Mouse (Mus musculus): Measurements from ENCODE around the gene Bckdk. TPM values are rescaled to one million over a fixed set of nuclear protein-coding genes. Genes with fewer than 3 reads are reported as not detected.

Bckdk gene
- polyA plus RNA-seq, 1 experiment from 2014 or later: 141 TPM

- Histone ChIP-seq H3K27me3 (ENCODE audit: control insufficient read depth, insufficient read depth, low read length) (peaks cover 6% of the 10 kb centered on the region), H3K4me1 (ENCODE audit: control insufficient read depth, insufficient read depth, low read length) (no peaks in the 10 kb centered on the region), H3K36me3 (ENCODE audit: control insufficient read depth, insufficient read depth) (peaks cover 6% of the 10 kb centered on the region; the same call in 1 of the 2 replicates), H3K9me3 (replicated peaks; ENCODE audit: control insufficient read depth, low read length) (no peaks in the 10 kb centered on the region), H3K4me3 (ENCODE audit: low read length) (no peak overlapping the region), H3K4me2 (ENCODE audit: low read depth, low read length) (no peak overlapping the region), H3K27ac (ENCODE audit: low read length) (no peak overlapping the region), H3K9ac (ENCODE audit: low read length) (no peak overlapping the region)
- no peak for ATAC-seq (replicated peaks; ENCODE audit: extremely low read depth, insufficient read depth, low FRiP score)
- 79% methylated on average over 5 of the region's 5 CpGs for WGBS
These were observed 19.8 kb downstream of the Bckdk start for GRCm38 (mm10) chr7:127923714-127924113.

- Histone ChIP-seq H3K27me3 (ENCODE audit: control insufficient read depth, insufficient read depth, low read length) (peaks cover 12% of the 10 kb centered on the region), H3K4me1 (ENCODE audit: control insufficient read depth, insufficient read depth, low read length) (peaks cover 3% of the 10 kb centered on the region; the same call in 1 of the 2 replicates), H3K4me3 (ENCODE audit: low read length) (no peak overlapping the region), H3K27ac (ENCODE audit: low read length) (no peak overlapping the region), H3K36me3 (ENCODE audit: control insufficient read depth, insufficient read depth) (peaks cover 6% of the 10 kb centered on the region; the same call in 1 of the 2 replicates), H3K9me3 (replicated peaks; ENCODE audit: control insufficient read depth, low read length) (no peaks in the 10 kb centered on the region), H3K9ac (ENCODE audit: low read length) (no peak overlapping the region), H3K4me2 (ENCODE audit: low read depth, low read length) (no peak overlapping the region)
- no peak for ATAC-seq (replicated peaks; ENCODE audit: extremely low read depth, insufficient read depth, low FRiP score)
- WGBS: 67% methylated on average over 5 of the region's 5 CpGs
These were observed 21.4 kb downstream of the Bckdk start for GRCm38 (mm10) chr7:127925252-127925651.

- 90% methylated on average over 8 of the region's 8 CpGs for WGBS
- H3K4me3 ChIP-seq (ENCODE audit: low read length): no peak overlapping the region
- H3K4me2 ChIP-seq (ENCODE audit: low read depth, low read length): no peak overlapping the region
- peaks cover 3% of the 10 kb centered on the region; the same call in 1 of the 2 replicates for H3K4me1 ChIP-seq (ENCODE audit: control insufficient read depth, insufficient read depth, low read length)
- peaks cover 6% of the 10 kb centered on the region; the same call in 1 of the 2 replicates for H3K36me3 ChIP-seq (ENCODE audit: control insufficient read depth, insufficient read depth)
- no peaks in the 10 kb centered on the region for H3K9me3 ChIP-seq (replicated peaks; ENCODE audit: control insufficient read depth, low read length)
- H3K27me3 ChIP-seq (ENCODE audit: control insufficient read depth, insufficient read depth, low read length): peaks cover 12% of the 10 kb centered on the region
- H3K27ac ChIP-seq (ENCODE audit: low read length): no peak overlapping the region
- H3K9ac ChIP-seq (ENCODE audit: low read length): no peak overlapping the region
- ATAC-seq (replicated peaks; ENCODE audit: extremely low read depth, insufficient read depth, low FRiP score): no peak
These were observed 22.2 kb downstream of the Bckdk start for GRCm38 (mm10) chr7:127926066-127926465.

- 82% methylated on average over 11 of the region's 11 CpGs for WGBS
- Histone ChIP-seq H3K4me3 (ENCODE audit: low read length) (no peak overlapping the region), H3K27me3 (ENCODE audit: control insufficient read depth, insufficient read depth, low read length) (peaks cover 12% of the 10 kb centered on the region), H3K9ac (ENCODE audit: low read length) (no peak overlapping the region), H3K4me1 (ENCODE audit: control insufficient read depth, insufficient read depth, low read length) (peaks cover 7% of the 10 kb centered on the region; the same call in 1 of the 2 replicates), H3K4me2 (ENCODE audit: low read depth, low read length) (no peak overlapping the region), H3K36me3 (ENCODE audit: control insufficient read depth, insufficient read depth) (peaks cover 6% of the 10 kb centered on the region; the same call in 1 of the 2 replicates), H3K27ac (ENCODE audit: low read length) (no peak overlapping the region), H3K9me3 (replicated peaks; ENCODE audit: control insufficient read depth, low read length) (no peaks in the 10 kb centered on the region)
- no peak for ATAC-seq (replicated peaks; ENCODE audit: extremely low read depth, insufficient read depth, low FRiP score)
These were observed 23.0 kb downstream of the Bckdk start for GRCm38 (mm10) chr7:127926846-127927245.

- Histone ChIP-seq H3K4me2 (ENCODE audit: low read depth, low read length) (no peak overlapping the region; the same call in 1 of the 2 replicates), H3K9me3 (replicated peaks; ENCODE audit: control insufficient read depth, low read length) (no peaks in the 10 kb centered on the region), H3K9ac (ENCODE audit: low read length) (no peak overlapping the region), H3K4me3 (ENCODE audit: low read length) (no peak overlapping the region), H3K27ac (ENCODE audit: low read length) (no peak overlapping the region), H3K4me1 (ENCODE audit: control insufficient read depth, insufficient read depth, low read length) (peaks cover 7% of the 10 kb centered on the region; the same call in 1 of the 2 replicates), H3K27me3 (ENCODE audit: control insufficient read depth, insufficient read depth, low read length) (peaks cover 12% of the 10 kb centered on the region), H3K36me3 (ENCODE audit: control insufficient read depth, insufficient read depth) (peaks cover 6% of the 10 kb centered on the region; the same call in 1 of the 2 replicates)
- 86% methylated on average over 11 of the region's 11 CpGs for WGBS
- ATAC-seq (replicated peaks; ENCODE audit: extremely low read depth, insufficient read depth, low FRiP score): no peak
These were observed 23.8 kb downstream of the Bckdk start for GRCm38 (mm10) chr7:127927726-127928125.

GRCm38 (mm10) chr7:127928596-127928995, 24.7 kb downstream of the Bckdk start:
- no peak overlapping the region; the same call in 1 of the 2 replicates for H3K4me3 ChIP-seq (ENCODE audit: low read length)
- H3K27ac ChIP-seq (ENCODE audit: low read length): no peak overlapping the region
- H3K9ac ChIP-seq (ENCODE audit: low read length): no peak overlapping the region
- WGBS: 46% methylated on average over 5 of the region's 5 CpGs
- ATAC-seq (replicated peaks; ENCODE audit: extremely low read depth, insufficient read depth, low FRiP score): no peak
- peaks cover 12% of the 10 kb centered on the region for H3K27me3 ChIP-seq (ENCODE audit: control insufficient read depth, insufficient read depth, low read length)
- peak overlapping the region; percentile 55; the same call in 1 of the 2 replicates for H3K4me2 ChIP-seq (ENCODE audit: low read depth, low read length)
- peaks cover 6% of the 10 kb centered on the region; the same call in 1 of the 2 replicates for H3K36me3 ChIP-seq (ENCODE audit: control insufficient read depth, insufficient read depth)
- no peaks in the 10 kb centered on the region for H3K9me3 ChIP-seq (replicated peaks; ENCODE audit: control insufficient read depth, low read length)
- H3K4me1 ChIP-seq (ENCODE audit: control insufficient read depth, insufficient read depth, low read length): peaks cover 7% of the 10 kb centered on the region; the same call in 1 of the 2 replicates

- H3K27me3 ChIP-seq (ENCODE audit: control insufficient read depth, insufficient read depth, low read length): peaks cover 12% of the 10 kb centered on the region
- peak within 1 kb of the TSS; percentile 36 for H3K4me3 ChIP-seq (ENCODE audit: low read length)
- peak within 1 kb of the TSS; percentile 61 for H3K9ac ChIP-seq (ENCODE audit: low read length)
- peaks cover 7% of the 10 kb centered on the region; the same call in 1 of the 2 replicates for H3K4me1 ChIP-seq (ENCODE audit: control insufficient read depth, insufficient read depth, low read length)
- ATAC-seq (replicated peaks; ENCODE audit: extremely low read depth, insufficient read depth, low FRiP score): no peak
- WGBS: 16% methylated on average over 6 of the region's 6 CpGs
- H3K27ac ChIP-seq (ENCODE audit: low read length): no peak within 1 kb of the TSS
- peak within 1 kb of the TSS; percentile 55 for H3K4me2 ChIP-seq (ENCODE audit: low read depth, low read length)
- H3K9me3 ChIP-seq (replicated peaks; ENCODE audit: control insufficient read depth, low read length): no peaks in the 10 kb centered on the region
- H3K36me3 ChIP-seq (ENCODE audit: control insufficient read depth, insufficient read depth): peaks cover 1% of the 10 kb centered on the region; the same call in 1 of the 2 replicates
These were observed 26.0 kb downstream of the Bckdk start, which contains the start of gene Prss8 for GRCm38 (mm10) chr7:127929923-127930322. Gene Prss8, minus strand, starts transcription at chr7:127930104.

- 78% methylated on average over 5 of the region's 5 CpGs for WGBS
- Histone ChIP-seq H3K27ac (ENCODE audit: low read length) (no peak overlapping the region), H3K4me3 (ENCODE audit: low read length) (no peak overlapping the region), H3K4me2 (ENCODE audit: low read depth, low read length) (no peak overlapping the region), H3K9me3 (replicated peaks; ENCODE audit: control insufficient read depth, low read length) (no peaks in the 10 kb centered on the region), H3K36me3 (ENCODE audit: control insufficient read depth, insufficient read depth) (no peaks in the 10 kb centered on the region; the same call in 1 of the 2 replicates), H3K27me3 (ENCODE audit: control insufficient read depth, insufficient read depth, low read length) (peaks cover 12% of the 10 kb centered on the region), H3K4me1 (ENCODE audit: control insufficient read depth, insufficient read depth, low read length) (peaks cover 7% of the 10 kb centered on the region; the same call in 1 of the 2 replicates), H3K9ac (ENCODE audit: low read length) (no peak overlapping the region)
- ATAC-seq (replicated peaks; ENCODE audit: extremely low read depth, insufficient read depth, low FRiP score): no peak
These were observed 26.8 kb downstream of the Bckdk start for GRCm38 (mm10) chr7:127930636-127931035.

GRCm38 (mm10) chr7:127931351-127932135, 27.7 kb downstream of the Bckdk start:
- Histone ChIP-seq H3K4me1 (ENCODE audit: control insufficient read depth, insufficient read depth, low read length) (peaks cover 13% of the 10 kb centered on the region; the same call in 1 of the 2 replicates), H3K36me3 (ENCODE audit: control insufficient read depth, insufficient read depth) (no peaks in the 10 kb centered on the region; the same call in 1 of the 2 replicates), H3K27me3 (ENCODE audit: control insufficient read depth, insufficient read depth, low read length) (peaks cover 12% of the 10 kb centered on the region), H3K9me3 (replicated peaks; ENCODE audit: control insufficient read depth, low read length) (no peaks in the 10 kb centered on the region), H3K9ac (ENCODE audit: low read length) (peak overlapping the region; percentile 30; the same call in 1 of the 2 replicates), H3K27ac (ENCODE audit: low read length) (peak overlapping the region; percentile 32), H3K4me2 (ENCODE audit: low read depth, low read length) (peak overlapping the region; percentile 5; the same call in 1 of the 2 replicates), H3K4me3 (ENCODE audit: low read length) (no peak overlapping the region)
- 36% methylated on average over 13 of the region's 13 CpGs for WGBS
- no peak; the same call in 1 of the 2 replicates for ATAC-seq (replicated peaks; ENCODE audit: extremely low read depth, insufficient read depth, low FRiP score)
